Mouse (Mus musculus) embryonic facial prominence, embryonic 10.5 days (tissue): ENCODE data around the gene Fbxl3. TPM values are rescaled to one million over a fixed set of nuclear protein-coding genes. Genes with fewer than 3 reads are reported as not detected.
A peak's percentile ranks its signal among the peaks of the same experiment; 100 is the strongest.

Source experiments
- DNase-seq: peaks from one replicate; pipeline ENCODE4 v3.0.0-alpha.2; 2017; ENCODE audit warnings: low spot score
- H3K27ac ChIP-seq: fragments of 300-500 bp; sonication (generic); replicated peaks from 2 replicates; pipeline ENCODE4 v1.5.1; 2016; ENCODE audit warnings: mild to moderate bottlenecking
- H3K27me3 ChIP-seq: fragments of 300-500 bp; sonication (generic); replicated peaks from 2 replicates; pipeline ENCODE4 v1.6.1; 2016; ENCODE audit warnings: low read depth, mild to moderate bottlenecking; ENCODE audit not compliant: poor library complexity, severe bottlenecking
- H3K36me3 ChIP-seq: fragments of 300-500 bp; sonication (generic); replicated peaks from 2 replicates; pipeline ENCODE4 v1.6.1; 2016; ENCODE audit warnings: mild to moderate bottlenecking, moderate library complexity
- H3K4me1 ChIP-seq: fragments of 300-500 bp; sonication (generic); 2 replicates; pipeline ENCODE4 v1.6.1; 2016
- H3K4me3 ChIP-seq: fragments of 300-500 bp; sonication (generic); 2 replicates; pipeline ENCODE4 v1.5.1; 2016; ENCODE audit warnings: mild to moderate bottlenecking, moderate library complexity
- H3K9me3 ChIP-seq: fragments of 300-500 bp; sonication (generic); 2 replicates; pipeline ENCODE4 v1.6.1; 2016; ENCODE audit warnings: mild to moderate bottlenecking
- WGBS: fragments of 180-500 bp; shearing (Covaris S2); methylation state at CpG from one replicate; pipeline ENCODE4 v1.1.7; 2016; 5-methylcytosine and 5-hydroxymethylcytosine counted together
- polyA plus RNA-seq: library from polyadenylated mRNA; unstranded; fragments of >200 nt; fragmentation: Nextera tagmentation; extraction: Ambion mirVana; gene quantifications from 2 replicates; pipeline ENCODE4 v1.2.1, GENCODE M21; 2016

Fbxl3 gene
- 13.9 and 15.0 TPM in 2 replicates for polyA plus RNA-seq

- Histone ChIP-seq H3K36me3 (peaks cover 23% of the 10 kb centered on the region), H3K27ac (peak within 1 kb of the TSS; percentile 99), H3K4me3 (peak within 1 kb of the TSS; percentile 85), H3K27me3 (no peaks in the 10 kb centered on the region), H3K9me3 (no peaks in the 10 kb centered on the region), H3K4me1 (peaks cover 16% of the 10 kb centered on the region)
- WGBS = under 1% methylated on average over 88 of the region's 88 CpGs
- DNase-seq = peak; percentile 92
Measured at GRCm38 (mm10) chr14:103099238-103099933, at the start of gene Fbxl3. Gene Fbxl3 (minus strand): TSS chr14:103099566.

GRCm38 (mm10) chr14:103131991-103132390, 32.6 kb upstream of the Fbxl3 start:
- H3K36me3 ChIP-seq = peaks cover 72% of the 10 kb centered on the region
- DNase-seq = peak; percentile 20
- 87% methylated on average over 2 of the region's 2 CpGs for WGBS

GRCm38 (mm10) chr14:103125756-103126155, 26.4 kb upstream of the Fbxl3 start:
- Histone ChIP-seq H3K9me3 (no peaks in the 10 kb centered on the region), H3K27ac (no peak overlapping the region), H3K36me3 (peaks cover 79% of the 10 kb centered on the region), H3K4me3 (no peak overlapping the region), H3K27me3 (no peaks in the 10 kb centered on the region), H3K4me1 (peaks cover 9% of the 10 kb centered on the region)
- WGBS = 86% methylated on average over 6 of the region's 6 CpGs
- no peak for DNase-seq

More at GRCm38 (mm10) chr14:103131991-103132390, 32.6 kb upstream of the Fbxl3 start:
- H3K9me3 ChIP-seq = no peaks in the 10 kb centered on the region
- no peak overlapping the region for H3K4me3 ChIP-seq
- no peak overlapping the region for H3K27ac ChIP-seq
- H3K4me1 ChIP-seq = peaks cover 9% of the 10 kb centered on the region
- no peaks in the 10 kb centered on the region for H3K27me3 ChIP-seq

- H3K4me1 ChIP-seq = no peaks in the 10 kb centered on the region
- H3K36me3 ChIP-seq = peaks cover 73% of the 10 kb centered on the region
- WGBS = 90% methylated on average over 3 of the region's 3 CpGs
- no peak overlapping the region for H3K4me3 ChIP-seq
- H3K27me3 ChIP-seq = no peaks in the 10 kb centered on the region
- no peaks in the 10 kb centered on the region for H3K9me3 ChIP-seq
- no peak for DNase-seq
- H3K27ac ChIP-seq = no peak overlapping the region
Measured at GRCm38 (mm10) chr14:103114994-103115670, 15.8 kb upstream of the Fbxl3 start.

GRCm38 (mm10) chr14:103112606-103113363, 13.4 kb upstream of the Fbxl3 start:
- Histone ChIP-seq H3K9me3 (no peaks in the 10 kb centered on the region), H3K4me3 (no peak overlapping the region), H3K4me1 (no peaks in the 10 kb centered on the region), H3K27ac (no peak overlapping the region), H3K27me3 (no peaks in the 10 kb centered on the region), H3K36me3 (peaks cover 53% of the 10 kb centered on the region)
- 93% methylated on average over 3 of the region's 3 CpGs for WGBS
- DNase-seq = no peak

GRCm38 (mm10) chr14:103109971-103110370, 10.6 kb upstream of the Fbxl3 start:
- no peaks in the 10 kb centered on the region for H3K4me1 ChIP-seq
- no peak for DNase-seq
- no peaks in the 10 kb centered on the region for H3K9me3 ChIP-seq
- H3K27ac ChIP-seq = no peak overlapping the region
- WGBS = 88% methylated on average over 4 of the region's 4 CpGs
- no peak overlapping the region for H3K4me3 ChIP-seq
- peaks cover 25% of the 10 kb centered on the region for H3K36me3 ChIP-seq
- no peaks in the 10 kb centered on the region for H3K27me3 ChIP-seq

- no peaks in the 10 kb centered on the region for H3K4me1 ChIP-seq
- no peaks in the 10 kb centered on the region for H3K9me3 ChIP-seq
- no peak for DNase-seq
- H3K4me3 ChIP-seq = no peak overlapping the region
- 95% methylated on average over 2 of the region's 2 CpGs for WGBS
- H3K36me3 ChIP-seq = peaks cover under 1% of the 10 kb centered on the region; the same call in 1 of the 2 replicates
- H3K27ac ChIP-seq = no peak overlapping the region
- H3K27me3 ChIP-seq = no peaks in the 10 kb centered on the region
Measured at GRCm38 (mm10) chr14:103106301-103106700, 6.9 kb upstream of the Fbxl3 start.

- H3K27ac ChIP-seq = no peak overlapping the region; the same call in 1 of the 2 replicates
- no peak for DNase-seq
- H3K36me3 ChIP-seq = no peaks in the 10 kb centered on the region
- peaks cover 4% of the 10 kb centered on the region for H3K4me1 ChIP-seq
- no peak overlapping the region for H3K4me3 ChIP-seq
- 83% methylated on average over 10 of the region's 10 CpGs for WGBS
- no peaks in the 10 kb centered on the region for H3K27me3 ChIP-seq
- no peaks in the 10 kb centered on the region for H3K9me3 ChIP-seq
Measured at GRCm38 (mm10) chr14:103102731-103103335, 3.5 kb upstream of the Fbxl3 start.

GRCm38 (mm10) chr14:103102246-103102645, 2.9 kb upstream of the Fbxl3 start:
- no peaks in the 10 kb centered on the region for H3K36me3 ChIP-seq

GRCm38 (mm10) chr14:103101171-103101570, 1.8 kb upstream of the Fbxl3 start:
- no peaks in the 10 kb centered on the region for H3K27me3 ChIP-seq
- no peak for DNase-seq
- H3K4me1 ChIP-seq = peaks cover 16% of the 10 kb centered on the region
- H3K4me3 ChIP-seq = no peak overlapping the region
- 84% methylated on average over 3 of the region's 3 CpGs for WGBS
- H3K27ac ChIP-seq = no peak overlapping the region
- no peaks in the 10 kb centered on the region for H3K9me3 ChIP-seq
- peaks cover 6% of the 10 kb centered on the region for H3K36me3 ChIP-seq

More at GRCm38 (mm10) chr14:103102246-103102645, 2.9 kb upstream of the Fbxl3 start:
- 78% methylated on average over 6 of the region's 6 CpGs for WGBS
- no peaks in the 10 kb centered on the region for H3K27me3 ChIP-seq
- no peaks in the 10 kb centered on the region for H3K9me3 ChIP-seq
- no peak overlapping the region for H3K4me3 ChIP-seq
- no peak for DNase-seq
- no peak overlapping the region for H3K27ac ChIP-seq
- peaks cover 10% of the 10 kb centered on the region for H3K4me1 ChIP-seq

GRCm38 (mm10) chr14:103100296-103100695, 930 bp upstream of the Fbxl3 start:
- Histone ChIP-seq H3K9me3 (no peaks in the 10 kb centered on the region), H3K27ac (no peak overlapping the region), H3K27me3 (no peaks in the 10 kb centered on the region), H3K36me3 (peaks cover 14% of the 10 kb centered on the region), H3K4me1 (peaks cover 16% of the 10 kb centered on the region), H3K4me3 (peak overlapping the region; percentile 85; the same call in 1 of the 2 replicates)
- DNase-seq = no peak
- 88% methylated on average over 13 of the region's 13 CpGs for WGBS

GRCm38 (mm10) chr14:103098587-103099235, 655 bp downstream of the Fbxl3 start:
- peaks cover 16% of the 10 kb centered on the region for H3K4me1 ChIP-seq
- no peaks in the 10 kb centered on the region for H3K9me3 ChIP-seq
- DNase-seq = peak; percentile 89
- peaks cover 28% of the 10 kb centered on the region for H3K36me3 ChIP-seq
- peak overlapping the region; percentile 99 for H3K27ac ChIP-seq
- WGBS = under 1% methylated on average over 77 of the region's 86 CpGs
- no peaks in the 10 kb centered on the region for H3K27me3 ChIP-seq
- peak overlapping the region; percentile 85 for H3K4me3 ChIP-seq
